Mouse (Mus musculus): ENCODE results near the gene Pex10.

- TF ChIP-seq CTCF (IDR thresholded peaks at IDR 0.05; ENCODE audit: low read depth) (no peak), EP300 (IDR thresholded peaks at IDR 0.05; ENCODE audit: low read depth) (no peak)
These were observed 26.6 kb upstream of the Pex10 start for GRCm38 (mm10) chr4:155040197-155040596.
